Mouse (Mus musculus): ENCODE measurements at regions not wholly inside any gene's neighbourhood (a gene's known extent, or its start where the extent isn't known, plus 50 kb on each side); places are given as distances from the start of the nearest gene placed in this dataset.

- H3K36me3 ChIP-seq, result no peaks in the 10 kb centered on the region
- H3K4me2 ChIP-seq (replicated peaks), result no peak overlapping the region
- H3K4me3 ChIP-seq (replicated peaks), result no peak overlapping the region
- no peaks in the 10 kb centered on the region for H3K27me3 ChIP-seq
- no peaks in the 10 kb centered on the region for H3K9me3 ChIP-seq (replicated peaks)
- 85% methylated on average over 4 of the region's 4 CpGs for WGBS
- 0 out of 2 replicates have a peak, but pooled peaks cover 3% of the 10 kb centered on the region for H3K4me1 ChIP-seq
- H3K9ac ChIP-seq, result no peak overlapping the region
- ATAC-seq (ENCODE audit: insufficient number of reproducible peaks, low FRiP score, low TSS enrichment, low read depth), result no peak
- H3K27ac ChIP-seq (replicated peaks), result no peak overlapping the region
Observed at GRCm38 (mm10) chr19:18336637-18337036, 295.0 kb downstream of the Ostf1 start.

GRCm38 (mm10) chr19:18334639-18335038 is 297.0 kb downstream of the Ostf1 start:
- Histone ChIP-seq H3K9ac (no peak overlapping the region), H3K27me3 (no peaks in the 10 kb centered on the region), H3K4me2 (replicated peaks) (no peak overlapping the region), H3K36me3 (no peaks in the 10 kb centered on the region), H3K27ac (replicated peaks) (no peak overlapping the region), H3K9me3 (replicated peaks) (no peaks in the 10 kb centered on the region), H3K4me3 (replicated peaks) (no peak overlapping the region), H3K4me1 (0 out of 2 replicates have a peak, but pooled peaks cover 3% of the 10 kb centered on the region)
- ATAC-seq (ENCODE audit: insufficient number of reproducible peaks, low FRiP score, low TSS enrichment, low read depth), result no peak
- WGBS, result 53% methylated on average over 7 of the region's 7 CpGs

- no peaks in the 10 kb centered on the region for H3K27me3 ChIP-seq
- H3K4me3 ChIP-seq (replicated peaks), result no peak overlapping the region
- WGBS, result 76% methylated on average over 7 of the region's 7 CpGs
- H3K36me3 ChIP-seq, result no peaks in the 10 kb centered on the region
- H3K4me1 ChIP-seq, result 0 out of 2 replicates have a peak, but pooled peaks cover 3% of the 10 kb centered on the region
- H3K27ac ChIP-seq (replicated peaks), result no peak overlapping the region
- H3K9ac ChIP-seq, result no peak overlapping the region
- no peak for ATAC-seq (ENCODE audit: insufficient number of reproducible peaks, low FRiP score, low TSS enrichment, low read depth)
- H3K9me3 ChIP-seq (replicated peaks), result no peaks in the 10 kb centered on the region
- H3K4me2 ChIP-seq (replicated peaks), result no peak overlapping the region
Observed at GRCm38 (mm10) chr19:18331811-18332210, 299.8 kb downstream of the Ostf1 start.

- Histone ChIP-seq H3K4me2 (replicated peaks) (no peak overlapping the region), H3K36me3 (no peaks in the 10 kb centered on the region), H3K4me1 (0 out of 2 replicates have a peak, but pooled peaks cover 3% of the 10 kb centered on the region), H3K27me3 (no peaks in the 10 kb centered on the region), H3K9ac (no peak overlapping the region), H3K27ac (replicated peaks) (no peak overlapping the region), H3K9me3 (replicated peaks) (no peaks in the 10 kb centered on the region), H3K4me3 (replicated peaks) (no peak overlapping the region)
- 74% methylated on average over 2 of the region's 2 CpGs for WGBS
- no peak for ATAC-seq (ENCODE audit: insufficient number of reproducible peaks, low FRiP score, low TSS enrichment, low read depth)
Observed at GRCm38 (mm10) chr19:18329421-18329820, 302.2 kb downstream of the Ostf1 start.

GRCm38 (mm10) chr19:18318391-18318944 is 313.2 kb downstream of the Ostf1 start:
- no peak overlapping the region for H3K27ac ChIP-seq (replicated peaks)
- no peaks in the 10 kb centered on the region for H3K36me3 ChIP-seq
- no peak overlapping the region for H3K9ac ChIP-seq
- no peak overlapping the region for H3K4me2 ChIP-seq (replicated peaks)
- H3K27me3 ChIP-seq, result no peaks in the 10 kb centered on the region
- H3K4me3 ChIP-seq (replicated peaks), result no peak overlapping the region
- no peaks in the 10 kb centered on the region for H3K9me3 ChIP-seq (replicated peaks)
- WGBS, result 86% methylated on average over 1 of the region's 1 CpGs
- ATAC-seq (ENCODE audit: insufficient number of reproducible peaks, low FRiP score, low TSS enrichment, low read depth), result no peak
- no peaks in the 10 kb centered on the region for H3K4me1 ChIP-seq

GRCm38 (mm10) chr19:18273415-18273814 is 358.2 kb downstream of the Ostf1 start:
- no peaks in the 10 kb centered on the region for H3K36me3 ChIP-seq
- no peak overlapping the region for H3K4me3 ChIP-seq (replicated peaks)
- H3K4me2 ChIP-seq (replicated peaks), result no peak overlapping the region
- no peak overlapping the region for H3K27ac ChIP-seq (replicated peaks)
- no peaks in the 10 kb centered on the region for H3K4me1 ChIP-seq
- H3K27me3 ChIP-seq, result no peaks in the 10 kb centered on the region
- H3K9ac ChIP-seq, result no peak overlapping the region
- H3K9me3 ChIP-seq (replicated peaks), result no peaks in the 10 kb centered on the region
- no peak for ATAC-seq (ENCODE audit: insufficient number of reproducible peaks, low FRiP score, low TSS enrichment, low read depth)
- WGBS, result 75% methylated on average over 1 of the region's 1 CpGs

- 45% methylated on average over 14 of the region's 14 CpGs for WGBS
- no peaks in the 10 kb centered on the region for H3K9me3 ChIP-seq (replicated peaks)
- H3K4me3 ChIP-seq (replicated peaks), result peak overlapping the region; percentile 21
- H3K4me1 ChIP-seq, result no peaks in the 10 kb centered on the region
- H3K27ac ChIP-seq (replicated peaks), result no peak overlapping the region
- peak overlapping the region; percentile 40 for H3K4me2 ChIP-seq (replicated peaks)
- no peaks in the 10 kb centered on the region for H3K27me3 ChIP-seq
- ATAC-seq (ENCODE audit: insufficient number of reproducible peaks, low FRiP score, low TSS enrichment, low read depth), result no peak
- H3K9ac ChIP-seq, result no peak overlapping the region
- H3K36me3 ChIP-seq, result no peaks in the 10 kb centered on the region
Observed at GRCm38 (mm10) chr19:18255074-18255684, 376.4 kb downstream of the Ostf1 start.

- Histone ChIP-seq H3K9ac (no peak overlapping the region), H3K4me3 (replicated peaks) (no peak overlapping the region), H3K9me3 (replicated peaks) (no peaks in the 10 kb centered on the region), H3K27me3 (no peaks in the 10 kb centered on the region), H3K4me1 (no peaks in the 10 kb centered on the region), H3K27ac (replicated peaks) (no peak overlapping the region), H3K36me3 (no peaks in the 10 kb centered on the region), H3K4me2 (replicated peaks) (no peak overlapping the region)
- WGBS, result 83% methylated on average over 4 of the region's 4 CpGs
- ATAC-seq (ENCODE audit: insufficient number of reproducible peaks, low FRiP score, low TSS enrichment, low read depth), result no peak
Observed at GRCm38 (mm10) chr19:18253333-18253732, 378.3 kb downstream of the Ostf1 start.

Measured in embryonic facial prominence, embryonic 15.5 days (tissue).